Mouse (Mus musculus) adipose tissue, adult 10 weeks (tissue): ENCODE results near the gene Shcbp1. TPM values are rescaled to one million over a fixed set of nuclear protein-coding genes. Genes with fewer than 3 reads are reported as not detected.

Source experiments
- polyA plus RNA-seq: library from polyadenylated mRNA; stranded (reverse); fragments of 350-450 nt; fragmentation: Illumina TruSeq; extraction: RNeasy Lipid Tissue Mini Kit (QIAGEN cat#74804); gene quantifications from one replicate; pipeline ENCODE4 v1.2.3, GENCODE M21; 2014; ENCODE audit warnings: low read depth, low replicate concordance

The Shcbp1 gene
- polyA plus RNA-seq: 1.7 TPM

GRCm38 (mm10) chr8:4779254-4780055 is at the start of gene Shcbp1:
TSS of gene Shcbp1 (minus strand) at chr8:4779567.

Other genes starting within 250 kb of the Shcbp1 start
- 8.3 TPM for gene Zfp958, start 166.4 kb downstream of the Shcbp1 start, polyA plus RNA-seq